In the genomic region with DNA sequence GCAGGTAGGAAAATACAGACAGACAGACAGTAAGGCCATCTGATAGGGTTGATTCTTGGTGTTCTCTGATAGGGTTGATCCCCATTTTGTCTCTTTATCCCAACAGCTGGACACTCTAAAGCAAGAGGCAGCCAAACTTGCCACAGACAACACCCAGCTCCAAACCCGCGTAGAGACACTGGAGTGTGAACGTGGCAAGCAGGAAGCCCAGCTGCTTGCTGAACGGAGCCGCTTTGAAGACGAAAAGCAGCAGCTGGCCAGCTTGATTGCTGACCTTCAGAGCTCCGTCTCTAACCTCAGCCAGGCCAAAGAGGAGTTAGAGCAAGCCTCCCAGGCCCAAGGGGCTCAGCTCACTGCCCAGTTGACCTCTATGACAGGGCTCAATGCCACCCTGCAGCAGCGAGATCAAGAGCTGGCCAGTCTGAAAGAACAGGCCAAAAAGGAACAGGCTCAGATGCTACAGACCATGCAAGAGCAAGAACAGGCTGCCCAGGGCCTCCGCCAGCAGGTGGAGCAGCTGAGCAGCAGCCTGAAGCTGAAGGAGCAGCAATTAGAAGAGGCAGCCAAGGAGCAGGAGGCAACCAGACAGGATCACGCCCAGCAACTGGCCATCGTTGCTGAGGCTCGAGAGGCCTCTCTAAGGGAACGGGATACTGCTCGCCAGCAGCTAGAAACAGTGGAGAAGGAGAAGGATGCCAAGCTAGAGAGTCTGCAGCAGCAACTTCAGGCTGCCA, we compare ENCODE assay signal across 8 mouse cellular contexts. TPM values are rescaled to one million over a fixed set of nuclear protein-coding genes. Genes with fewer than 3 reads are reported as not detected.
DNase-seq lines count a peak whose midpoint lies in the region; ATAC-seq and TF ChIP-seq lines count a peak whose summit lies in the region.

No protein-coding gene starts in this region.

- peak overlapping the region; percentile 4; the same call in 1 of the 2 replicates for H3K4me3 ChIP-seq in gastrocnemius, adult 2 months
- H3K4me3 ChIP-seq in intestine, embryonic 16.5 days (ENCODE audit: low read length): no peak overlapping the region
- no peak overlapping the region for H3K4me3 ChIP-seq in midbrain, embryonic 12.5 days
- H3K4me3 ChIP-seq in small intestine, adult 2 months (ENCODE audit: low read depth, low read length): no peak overlapping the region

- H3K36me3 ChIP-seq in intestine, embryonic 16.5 days (ENCODE audit: control insufficient read depth, insufficient read depth, low read length): peaks cover 53% of the 10 kb centered on the region
- H3K36me3 ChIP-seq in midbrain, embryonic 12.5 days: peaks cover 100% of the 10 kb centered on the region
- peaks cover 86% of the 10 kb centered on the region for H3K36me3 ChIP-seq in small intestine, adult 2 months (ENCODE audit: control insufficient read depth, insufficient read depth, low read length)

- H3K27me3 ChIP-seq in intestine, embryonic 16.5 days (replicated peaks; ENCODE audit: control insufficient read depth, insufficient read depth, low read length): no peaks in the 10 kb centered on the region
- H3K27me3 ChIP-seq in midbrain, embryonic 12.5 days: no peaks in the 10 kb centered on the region
- H3K27me3 ChIP-seq in small intestine, adult 2 months (ENCODE audit: control insufficient read depth, insufficient read depth, low read length): no peaks in the 10 kb centered on the region

- H3K4me2 ChIP-seq in intestine, embryonic 16.5 days (ENCODE audit: low read depth, low read length): no peak overlapping the region
- no peak overlapping the region for H3K4me2 ChIP-seq in midbrain, embryonic 12.5 days (replicated peaks)

- peak; percentile 79 for ATAC-seq in intestine, embryonic 16.5 days
- ATAC-seq in midbrain, embryonic 12.5 days (ENCODE audit: low FRiP score, low read depth): peak; percentile 58; the same call in 1 of the 2 replicates
- no peak for ATAC-seq in monocyte, adult 5-6 weeks (replicated peaks; ENCODE audit: insufficient number of reproducible peaks, low FRiP score, low TSS enrichment, poor library complexity, severe bottlenecking)

- H3K27ac ChIP-seq in gastrocnemius, adult 2 months: peak overlapping the region; percentile 69
- no peak overlapping the region; the same call in none of the 2 replicates for H3K27ac ChIP-seq in intestine, embryonic 16.5 days (ENCODE audit: low read length)
- H3K27ac ChIP-seq in midbrain, embryonic 12.5 days (replicated peaks): no peak overlapping the region
- no peak overlapping the region for H3K27ac ChIP-seq in small intestine, adult 2 months (ENCODE audit: insufficient read depth, low read depth, low read length)

- no peak overlapping the region for H3K9ac ChIP-seq in intestine, embryonic 16.5 days (ENCODE audit: low read depth, low read length)
- H3K9ac ChIP-seq in midbrain, embryonic 12.5 days (replicated peaks): no peak overlapping the region

- no peaks in the 10 kb centered on the region for H3K9me3 ChIP-seq in intestine, embryonic 16.5 days (ENCODE audit: control insufficient read depth, low read length)
- no peaks in the 10 kb centered on the region for H3K9me3 ChIP-seq in midbrain, embryonic 12.5 days

- no peak for TF ChIP-seq POLR2A in small intestine, adult 2 months (IDR thresholded peaks at IDR 0.05; ENCODE audit: low read depth, low read length)

- peak; percentile 70 for DNase-seq in adipocyte (ENCODE audit: low spot score)
- peak; percentile 94 to 95 for DNase-seq in cerebellum, postnatal 36 days
- peak; percentile 93 for DNase-seq in gastrocnemius, adult 2 months
- peak; percentile 89 to 90 for DNase-seq in left cerebral cortex, postnatal 14 days (ENCODE audit: low spot score in 2 of 2)

- TF ChIP-seq CTCF in gastrocnemius, adult 2 months (IDR thresholded peaks at IDR 0.05): 0 out of 2 replicates have a peak, but pooled peaks have one; percentile 99
- peak; percentile 94 for TF ChIP-seq CTCF in small intestine, adult 2 months (IDR thresholded peaks at IDR 0.05; ENCODE audit: extremely low read depth, insufficient read length, insufficient replicate concordance, low read depth, low read length)

- WGBS in intestine, embryonic 16.5 days: 56% methylated on average over 14 of the region's 14 CpGs
- 71% methylated on average over 14 of the region's 14 CpGs for WGBS in midbrain, embryonic 12.5 days
- WGBS in small intestine, adult 2 months: 59% methylated on average over 14 of the region's 14 CpGs

- no peaks in the 10 kb centered on the region for H3K4me1 ChIP-seq in intestine, embryonic 16.5 days (ENCODE audit: control insufficient read depth, insufficient read depth, low read length)
- H3K4me1 ChIP-seq in midbrain, embryonic 12.5 days: no peaks in the 10 kb centered on the region
- H3K4me1 ChIP-seq in small intestine, adult 2 months (ENCODE audit: control insufficient read depth, insufficient read depth, insufficient read length, low read length): no peaks in the 10 kb centered on the region

- intact Hi-C loops in gastrocnemius, adult 2 months (cut with DNase I): loop anchor here (1.0 to 2.0 kb wide), 2 partner anchors 36 to 79 kb away; no protein-coding TSS in a partner anchor
- intact Hi-C loops in left cerebral cortex, postnatal 14 days (cut with DNase I): loop anchor here (5.0 kb wide), 1 partner anchor 79 kb away; no protein-coding TSS in a partner anchor

RNA-seq across cellular contexts. Expression of a gene that starts 20.1 kb away (rescaled TPM):
- total RNA-seq in gastrocnemius, adult 2 months (2021): 1 to 10 TPM; 1.9 to 2.3 TPM
- polyA plus RNA-seq in intestine, embryonic 16.5 days (2015; fragmentation: Nextera tagmentation; extraction: Ambion mirVana): 1.9 and 2.1 TPM in 2 replicates
- 1 to 10 TPM; 7.7 to 8.0 TPM for total RNA-seq in left cerebral cortex, postnatal 14 days (2021)
- 4.8 TPM in 2 replicates for polyA plus RNA-seq in midbrain, embryonic 12.5 days (2016; fragmentation: Nextera tagmentation; extraction: Ambion mirVana)
- 6.2 and 11.2 TPM in 2 replicates for polyA plus RNA-seq in small intestine, adult 2 months (2012; rRNA removed)
- total RNA-seq in monocyte, adult 5-6 weeks (2017): 3.0 to 5.8 TPM (median 3.8 TPM) in 3 replicates
